Mouse (Mus musculus): ENCODE data around the gene Sucla2.
"Not testable (repeated sequence)": the region's sequence is repeated elsewhere in the genome, so short reads cannot be mapped to it uniquely, and the experiment has no call there.

The Sucla2 gene

DNA sequence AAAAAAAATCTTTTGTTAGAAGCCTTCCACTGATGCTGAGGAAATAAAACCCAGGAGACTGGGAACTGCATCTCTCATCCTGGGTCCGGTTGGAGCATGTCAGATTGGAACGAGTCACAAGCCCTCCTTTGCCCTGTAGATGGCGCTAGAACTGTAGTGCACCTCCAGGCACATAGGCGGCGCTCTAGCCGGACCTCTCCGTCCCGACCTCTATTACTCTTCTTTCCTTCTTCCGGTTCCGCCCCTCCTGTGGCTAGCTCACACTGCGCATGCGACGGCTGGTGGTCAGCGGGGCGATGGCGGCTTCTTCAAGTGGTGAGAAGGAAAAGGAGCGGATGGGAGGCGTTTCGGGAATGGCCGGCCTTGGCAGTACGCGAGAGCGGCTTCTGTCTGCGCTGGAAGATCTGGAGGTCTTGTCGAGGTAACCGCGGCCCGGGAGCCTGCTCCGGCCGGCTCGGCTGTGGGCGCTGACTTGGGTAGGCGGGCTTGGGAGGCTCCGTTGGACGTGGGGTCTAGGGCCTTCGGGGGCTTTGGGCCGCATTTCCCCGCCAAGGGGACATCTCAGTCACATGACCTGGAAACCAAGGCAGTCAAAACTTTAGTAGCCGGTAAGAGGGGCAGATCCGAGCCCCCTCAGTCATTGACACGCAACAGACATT lies 15.2 kb upstream of the Sucla2 start, which contains the start of gene Med4:
Med4 (plus strand) TSS at position 261 of the 659 bp plus-strand sequence.
- peak; percentile 96 for DNase-seq

DNA sequence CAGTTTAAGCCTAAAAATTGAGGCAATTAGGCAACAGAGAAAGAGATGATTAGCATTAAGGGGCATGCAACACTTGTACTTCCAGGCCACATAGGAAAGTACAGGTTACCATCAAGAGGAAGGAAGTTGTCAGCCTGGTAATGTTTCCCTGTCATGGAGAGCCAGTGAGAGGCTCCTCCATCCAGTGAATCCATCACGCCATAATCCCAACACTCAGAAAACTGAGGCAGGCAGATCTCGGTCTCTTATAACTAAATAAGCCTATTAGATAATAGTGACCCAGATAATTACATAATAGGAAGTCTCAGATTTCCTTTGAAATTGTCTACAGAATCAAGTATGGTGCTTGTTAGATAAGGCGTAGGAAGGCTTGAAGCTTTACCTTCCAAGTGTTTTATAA lies 983 bp upstream of the Sucla2 start:
- no peak for DNase-seq

DNA sequence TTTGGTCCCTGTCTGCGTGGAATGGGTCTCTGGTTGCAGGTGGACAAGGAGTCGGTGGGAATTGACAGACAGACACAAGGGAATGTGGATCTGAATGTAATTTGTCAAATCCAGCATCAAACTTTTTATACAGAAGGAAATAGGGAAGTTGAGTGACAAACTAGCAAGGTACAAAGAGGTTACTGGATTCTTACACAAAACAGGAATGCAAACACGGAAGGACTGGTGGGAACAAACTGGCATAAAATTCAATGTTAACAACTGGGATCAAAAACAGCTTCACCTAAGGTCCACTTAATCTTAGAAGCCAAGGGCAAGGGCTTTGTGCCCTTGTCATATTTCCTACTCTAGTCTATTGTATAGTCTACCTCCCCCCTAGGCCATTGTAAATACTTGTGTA lies 3.5 kb downstream of the Sucla2 start:
- not testable (repeated sequence) for DNase-seq

DNA sequence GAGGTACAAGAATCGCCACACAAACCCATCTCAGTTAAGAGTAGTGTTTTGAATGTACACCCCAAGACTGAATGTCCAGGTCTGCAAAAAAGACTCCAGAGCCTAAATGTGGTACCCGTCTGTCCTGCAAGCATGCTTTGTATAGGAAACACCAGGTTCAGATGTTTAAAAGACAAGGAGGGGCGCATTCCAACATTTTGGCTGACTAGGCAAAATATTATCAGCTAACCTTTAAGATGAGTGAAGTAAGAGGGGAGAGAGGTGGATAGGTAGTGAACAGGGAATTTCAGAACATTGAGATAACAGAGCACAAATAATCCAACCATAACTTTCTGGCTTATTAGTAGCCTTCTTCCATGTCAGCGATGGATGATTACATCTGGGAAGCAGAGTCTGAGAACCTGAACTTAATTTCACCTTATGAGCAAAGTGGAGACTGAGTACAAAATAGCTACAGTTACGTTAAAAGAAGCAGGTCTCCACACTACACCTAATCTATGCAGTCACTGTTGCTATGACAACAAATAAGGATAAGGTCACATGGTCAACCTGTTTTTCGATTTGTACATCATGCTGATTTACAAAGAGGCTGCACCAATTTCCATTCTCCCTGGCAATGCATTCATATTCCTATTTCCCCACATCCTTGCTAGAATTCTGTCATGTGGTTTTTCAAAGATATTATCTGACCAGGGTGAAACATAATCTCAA lies 8.8 kb downstream of the Sucla2 start:
- DNase-seq: no peak

DNA sequence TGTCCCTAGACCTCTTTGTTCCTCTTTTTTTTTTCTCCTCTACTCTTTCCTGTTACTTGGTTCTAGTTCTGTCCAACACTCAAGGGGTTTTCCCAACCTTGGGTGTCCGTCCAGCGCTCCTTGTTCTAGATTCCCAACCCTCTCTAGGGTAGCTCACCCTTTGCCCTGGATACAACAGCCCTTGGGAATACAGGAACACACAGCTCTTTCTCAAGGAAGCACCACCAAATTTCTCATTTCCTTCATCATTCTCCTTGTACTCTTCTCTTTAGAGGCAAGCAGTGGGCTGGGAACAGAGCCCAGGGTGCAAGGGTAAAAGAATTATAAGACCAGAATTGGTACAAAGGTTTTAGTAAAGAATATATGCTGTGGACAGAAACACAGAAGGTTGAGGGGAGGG lies 10.5 kb downstream of the Sucla2 start:
- no peak for DNase-seq

DNA sequence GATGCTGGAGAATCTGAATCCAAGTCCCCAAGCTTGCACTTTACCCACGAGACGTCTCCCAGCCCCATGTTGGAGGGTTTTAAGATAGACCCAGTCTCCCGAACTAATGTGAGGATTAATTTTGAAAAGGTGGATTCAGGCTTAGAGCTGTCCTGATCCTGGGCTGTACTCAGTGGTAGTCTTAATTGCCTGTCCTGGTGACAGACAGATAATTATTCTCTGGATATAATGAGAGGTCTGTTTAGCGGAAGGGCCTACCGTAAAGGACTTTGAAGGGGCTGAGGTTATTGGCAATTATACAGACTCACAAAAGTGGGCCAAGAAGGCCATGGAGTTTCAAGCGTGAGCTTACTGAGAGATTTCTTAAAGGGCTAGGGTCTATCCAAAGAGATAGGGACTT lies 18.7 kb downstream of the Sucla2 start:
- no peak for DNase-seq

DNA sequence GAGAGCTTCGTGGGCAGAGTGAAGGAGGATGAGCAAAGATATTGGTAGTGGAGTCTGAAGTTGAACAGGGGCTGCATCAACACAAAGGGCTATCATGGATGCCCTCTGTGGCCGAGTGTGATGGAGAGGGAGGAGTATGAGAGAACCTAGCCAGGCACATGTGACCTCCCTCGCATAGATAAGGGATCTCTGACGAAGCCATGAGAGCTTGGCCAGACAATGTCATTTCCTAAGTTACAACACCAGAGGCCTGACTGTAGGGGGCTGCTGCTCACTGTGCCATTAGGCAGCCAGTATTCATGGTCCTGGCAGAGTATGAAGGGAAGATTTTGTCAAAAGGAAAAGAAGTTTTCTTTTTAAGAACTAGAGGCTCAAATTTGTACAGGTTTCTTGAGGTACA lies 21.9 kb downstream of the Sucla2 start:
- no peak for DNase-seq

DNA sequence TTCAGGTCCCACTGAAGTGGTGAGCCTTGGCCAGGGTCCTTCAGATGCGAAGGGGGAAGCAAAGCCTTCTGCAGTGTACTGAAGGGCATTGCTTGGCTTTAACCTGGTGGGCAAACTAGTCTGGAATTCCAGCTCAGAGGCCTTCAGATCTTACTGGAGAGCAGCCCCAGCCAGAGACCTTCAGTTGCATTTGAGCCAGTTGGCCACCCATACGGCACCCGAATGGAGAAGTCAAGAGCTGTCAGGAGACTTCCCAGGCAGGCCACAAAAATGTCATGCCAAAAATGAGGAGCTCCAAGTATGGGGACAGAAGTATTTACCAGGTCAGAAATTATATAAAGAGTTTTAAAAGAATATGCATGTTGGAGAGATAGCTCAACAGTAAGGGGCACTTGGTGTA lies 22.9 kb downstream of the Sucla2 start, which contains the start of gene Nudt15:
Nudt15 (minus strand) TSS at position 192 of the 400 bp plus-strand sequence.
- no peak for DNase-seq

DNA sequence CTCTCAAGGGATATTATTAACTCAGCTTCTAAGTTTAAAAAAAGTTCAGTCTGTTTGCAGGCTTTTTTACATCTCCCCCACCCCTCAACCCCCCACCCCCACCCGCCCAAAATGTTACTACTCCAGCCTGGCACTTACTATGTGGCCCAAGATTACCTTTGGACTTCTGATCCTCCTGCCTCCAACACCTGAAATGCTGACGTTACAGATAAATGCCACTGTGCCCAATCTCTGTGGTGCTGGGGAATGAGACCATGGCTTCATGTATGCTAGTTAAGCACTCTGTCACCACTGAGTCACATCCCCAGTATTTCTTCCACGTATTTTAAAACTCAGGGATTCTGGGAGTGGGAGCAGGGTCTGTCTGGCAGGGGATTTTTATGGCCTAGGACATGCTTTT lies 25.2 kb downstream of the Sucla2 start:
- DNase-seq: peak; percentile 14

DNA sequence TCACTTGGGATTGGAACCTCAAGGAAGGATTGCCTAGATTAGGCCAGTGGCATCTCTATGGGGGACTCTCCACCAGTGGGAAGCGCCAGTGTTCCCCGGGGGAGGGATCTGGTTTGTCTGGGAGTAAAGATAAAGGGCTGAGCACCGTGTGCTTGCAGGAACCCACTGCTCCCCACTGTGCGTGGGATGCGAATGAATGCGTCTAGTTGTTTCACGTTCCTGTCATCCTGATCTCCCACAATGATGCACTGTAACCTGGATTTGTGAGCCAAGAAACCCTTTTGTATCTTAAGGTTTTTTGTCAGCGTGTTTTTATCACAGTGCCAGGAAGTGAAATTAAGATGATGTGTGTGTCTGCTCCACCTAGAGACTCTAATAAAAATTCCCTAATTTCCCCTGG lies 25.6 kb downstream of the Sucla2 start:
- no peak for DNase-seq

DNA sequence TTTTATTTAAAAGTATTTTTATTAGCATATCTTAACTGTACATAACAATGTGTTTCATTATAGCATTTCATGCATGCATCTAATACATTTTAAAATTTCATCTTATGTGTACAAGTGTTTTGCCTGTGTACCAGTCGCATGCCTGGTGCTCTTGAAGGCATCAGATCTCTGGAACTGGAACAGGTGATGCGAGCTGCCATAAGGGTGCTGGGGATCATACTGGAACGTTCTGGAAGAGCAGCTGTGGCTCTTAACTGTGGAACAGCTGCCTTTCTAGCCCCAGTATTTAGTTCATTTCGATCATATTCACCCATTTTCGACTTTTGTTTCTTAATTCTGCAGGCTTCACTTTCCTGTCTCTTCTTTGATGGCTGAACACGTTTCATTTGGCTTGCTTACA lies 26.0 kb downstream of the Sucla2 start:
- DNase-seq: no peak

DNA sequence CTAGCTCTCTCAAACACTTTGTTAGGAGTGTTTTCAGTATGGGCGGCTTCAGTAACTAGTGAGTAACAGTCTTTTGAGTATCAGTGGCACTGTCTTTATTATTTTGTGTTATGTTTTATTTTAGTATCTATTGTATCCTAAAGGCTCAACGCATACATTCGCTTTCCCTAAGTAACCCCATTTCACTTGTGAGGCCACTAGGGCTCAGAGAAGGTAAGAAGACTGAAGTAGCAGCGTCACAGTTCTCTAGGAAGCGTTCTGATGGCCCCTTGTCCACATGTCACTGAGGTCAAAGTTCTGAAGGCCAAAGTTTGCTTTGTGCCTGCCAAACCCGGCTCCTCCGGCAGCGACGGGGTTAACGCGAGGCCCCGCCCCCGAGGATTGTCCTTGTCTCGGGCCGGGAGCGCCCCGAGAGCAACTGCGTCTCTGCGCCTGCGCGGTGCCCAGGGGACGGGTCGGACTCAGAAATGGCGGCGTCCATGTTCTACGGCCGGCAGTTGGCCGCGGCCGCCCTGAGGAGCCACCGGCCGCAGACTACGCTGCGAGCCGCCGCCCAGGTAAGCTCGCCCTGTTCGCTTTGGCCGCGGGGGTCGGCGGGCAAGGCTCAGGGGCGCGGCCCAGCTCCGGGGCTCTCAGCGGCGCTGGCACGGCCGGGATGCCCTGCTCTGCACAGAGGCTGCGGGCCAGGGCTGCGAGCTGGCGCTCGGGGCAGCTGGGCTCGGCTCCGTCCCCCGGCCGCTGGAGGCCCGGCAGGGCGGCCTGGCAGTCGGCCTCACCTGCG lies 27.4 kb downstream of the Sucla2 start:
- peak; percentile 96 for DNase-seq

DNA sequence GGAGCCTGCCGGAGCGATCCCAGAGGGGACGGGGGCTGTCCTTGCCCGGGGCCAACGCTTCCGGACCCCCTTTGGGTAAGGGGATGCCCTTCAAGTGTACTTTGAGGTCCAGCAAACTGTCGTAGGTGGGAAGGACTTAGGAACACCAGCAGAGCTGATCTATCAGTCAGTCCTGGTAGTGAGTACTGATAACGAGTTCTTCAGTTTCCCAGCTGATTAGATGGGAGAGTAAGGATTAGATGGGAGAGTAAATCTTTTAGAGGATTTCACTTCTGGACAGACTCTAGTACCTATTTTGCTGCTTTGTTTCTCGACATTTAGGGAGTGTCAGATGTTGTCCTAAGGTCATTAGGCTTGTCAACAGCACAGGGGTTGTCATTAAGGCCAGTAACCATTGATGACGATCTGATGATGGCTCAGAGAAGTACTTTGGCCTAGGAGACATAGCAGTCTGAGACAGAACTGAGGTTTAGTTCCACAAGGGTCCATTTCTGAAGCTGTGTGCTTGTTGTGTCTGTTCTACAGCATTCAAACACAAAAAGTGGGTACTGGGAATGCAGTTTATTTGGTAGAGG lies 28.1 kb downstream of the Sucla2 start:
- no peak for DNase-seq

DNA sequence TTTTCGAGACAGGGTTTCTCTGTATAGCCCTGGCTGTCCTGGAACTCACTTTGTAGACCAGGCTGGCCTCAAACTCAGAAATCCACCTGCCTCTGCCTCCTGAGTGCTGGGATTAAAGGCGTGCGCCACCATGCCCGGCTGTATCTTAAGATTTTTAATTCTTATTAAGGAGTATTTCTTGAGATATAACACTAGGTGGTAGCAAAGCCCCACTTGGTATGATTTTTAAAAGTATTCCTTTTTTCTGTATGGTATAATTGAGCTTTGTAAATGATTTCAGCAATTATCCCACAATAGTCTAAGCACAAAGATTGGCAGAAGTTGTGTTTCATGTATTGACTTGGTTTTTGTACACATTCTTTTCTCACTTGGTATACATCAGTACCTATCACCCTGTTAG lies 44.7 kb downstream of the Sucla2 start:
- not testable (repeated sequence) for DNase-seq

DNA sequence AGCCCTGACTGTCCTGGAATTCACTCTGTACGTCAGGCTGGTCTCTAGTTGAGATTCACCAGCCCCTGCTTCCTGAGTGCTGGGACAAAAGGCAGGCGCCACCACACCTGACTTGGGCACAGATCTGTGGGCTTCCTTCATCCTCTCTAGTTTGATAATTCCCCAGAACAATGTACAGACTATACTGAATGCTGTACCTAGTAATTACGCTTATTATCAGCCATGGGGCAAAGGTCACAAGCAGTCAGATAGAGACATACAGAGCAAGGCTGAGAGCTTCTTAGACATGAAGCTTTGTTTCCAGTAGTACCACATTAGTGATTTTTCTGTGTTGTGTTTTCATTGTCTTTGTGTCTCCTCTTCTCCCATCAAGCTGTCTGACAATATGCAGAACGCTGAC lies 46.0 kb downstream of the Sucla2 start:
- no peak for DNase-seq

DNA sequence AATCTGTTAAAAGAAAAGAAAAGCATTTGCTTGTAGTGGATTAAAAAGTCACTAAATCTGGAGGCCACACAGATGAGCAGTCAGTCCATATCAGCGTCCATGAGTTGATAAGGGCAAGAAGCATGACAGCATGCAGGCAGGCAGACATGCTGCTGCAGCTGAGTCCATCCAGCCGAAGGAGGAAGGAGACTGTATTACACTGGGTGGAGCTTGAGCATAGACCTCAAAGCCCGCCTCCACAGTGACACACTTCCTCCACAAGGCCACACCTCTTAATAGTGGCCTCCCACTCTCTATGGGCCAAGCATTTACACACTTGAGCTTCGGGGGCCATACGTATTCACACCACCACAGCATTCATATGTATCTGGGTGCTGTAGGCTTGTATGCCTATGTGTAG lies 48.9 kb downstream of the Sucla2 start:
- no peak for DNase-seq

DNA sequence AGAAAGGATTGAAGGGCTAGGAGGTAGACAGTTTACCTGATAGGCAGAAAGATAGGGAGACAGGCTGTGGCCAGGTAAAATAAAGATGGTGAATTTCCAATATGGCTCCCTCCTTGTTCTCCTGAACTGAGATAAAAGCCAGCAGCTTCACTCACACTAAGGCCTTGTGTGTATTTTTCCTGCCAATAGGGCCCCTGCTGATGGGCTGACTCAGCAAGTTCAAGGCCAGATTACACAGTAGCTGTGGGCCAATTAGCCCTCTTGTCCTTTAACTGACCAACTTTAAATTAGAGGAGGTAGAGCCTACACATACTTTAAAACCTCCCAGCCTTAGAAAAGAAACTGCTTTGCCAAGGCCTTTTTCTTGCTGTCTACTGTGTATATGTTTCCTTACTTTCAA lies 51.2 kb downstream of the Sucla2 start:
- DNase-seq: no peak

DNA sequence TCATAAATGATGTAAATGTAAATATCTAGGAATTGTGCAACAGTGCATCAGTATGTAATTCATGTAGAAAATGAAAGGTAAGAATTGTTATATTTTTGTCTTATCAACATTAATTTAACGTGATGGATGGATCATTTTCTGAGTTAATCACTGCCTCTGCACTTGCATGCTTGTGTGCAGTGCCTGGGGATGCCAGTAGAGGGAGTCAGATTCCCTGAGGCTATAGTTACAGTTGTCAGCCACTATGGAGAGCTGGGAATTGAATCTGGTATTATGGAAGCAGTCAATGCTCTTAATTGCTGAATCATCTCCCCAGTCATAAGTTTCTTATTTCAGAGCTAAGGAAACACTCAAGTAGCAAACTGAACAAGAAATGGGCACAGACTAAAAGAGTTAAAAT lies 63.0 kb downstream of the Sucla2 start:
- no peak for DNase-seq

DNA sequence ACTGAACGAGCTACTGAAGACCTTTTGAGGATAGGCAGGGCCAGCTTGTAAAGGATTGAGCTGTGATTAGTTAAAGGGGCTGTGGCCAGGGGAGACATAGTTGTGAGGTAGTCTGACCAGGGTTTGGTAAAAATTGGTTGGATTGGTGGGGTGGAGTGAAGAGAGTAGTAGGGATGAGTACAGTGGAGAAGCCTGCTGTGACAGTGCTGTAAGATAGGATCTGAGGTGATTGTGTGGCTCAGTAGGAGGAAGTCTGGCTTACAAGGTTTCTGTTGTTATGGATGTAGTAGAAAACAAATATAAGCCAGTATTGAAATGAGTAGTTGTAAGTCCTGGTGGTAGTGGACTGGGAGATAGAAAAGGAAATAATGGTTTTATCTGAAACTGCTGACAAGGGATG lies 67.0 kb downstream of the Sucla2 start:
- no peak for DNase-seq

DNA sequence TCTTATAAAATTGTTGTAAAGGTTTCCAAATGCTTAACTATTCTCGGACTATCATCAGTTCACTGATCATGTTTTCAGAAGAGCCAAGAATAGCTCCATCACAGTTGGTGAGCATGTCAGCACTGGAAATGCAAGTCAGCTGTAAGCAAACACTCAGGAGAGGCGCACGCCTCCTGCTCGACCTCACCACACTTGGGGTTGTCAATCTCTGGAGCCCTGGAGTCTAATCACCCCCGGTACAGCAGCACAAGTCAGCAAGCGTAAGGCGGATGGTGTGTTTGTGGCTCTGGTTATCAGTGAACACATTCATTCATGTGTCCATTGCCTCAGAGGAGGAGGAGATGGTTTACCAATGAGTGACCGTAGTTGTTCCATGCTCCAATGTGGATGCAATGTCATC lies 74.6 kb downstream of the Sucla2 start:
- DNase-seq: no peak

DNA sequence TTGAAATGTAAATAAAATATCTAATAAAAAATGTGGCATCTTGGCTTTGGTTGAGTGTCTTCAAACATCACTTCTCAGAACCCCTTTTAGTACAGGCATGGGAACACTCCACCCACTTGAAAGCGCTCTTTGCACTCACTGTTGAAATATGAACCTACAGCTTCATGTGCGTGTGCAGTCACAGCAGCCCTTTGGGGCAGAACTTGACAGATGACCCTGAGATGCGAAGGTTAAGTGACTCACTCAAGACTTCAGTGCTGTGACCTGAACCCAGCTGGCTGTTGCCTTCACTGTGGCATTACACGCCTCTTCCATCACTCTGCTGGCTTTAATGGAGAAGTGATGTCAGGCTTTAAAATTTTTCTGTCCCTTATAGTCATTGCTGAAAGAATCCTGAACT lies 82.6 kb downstream of the Sucla2 start:
- no peak for DNase-seq

DNA sequence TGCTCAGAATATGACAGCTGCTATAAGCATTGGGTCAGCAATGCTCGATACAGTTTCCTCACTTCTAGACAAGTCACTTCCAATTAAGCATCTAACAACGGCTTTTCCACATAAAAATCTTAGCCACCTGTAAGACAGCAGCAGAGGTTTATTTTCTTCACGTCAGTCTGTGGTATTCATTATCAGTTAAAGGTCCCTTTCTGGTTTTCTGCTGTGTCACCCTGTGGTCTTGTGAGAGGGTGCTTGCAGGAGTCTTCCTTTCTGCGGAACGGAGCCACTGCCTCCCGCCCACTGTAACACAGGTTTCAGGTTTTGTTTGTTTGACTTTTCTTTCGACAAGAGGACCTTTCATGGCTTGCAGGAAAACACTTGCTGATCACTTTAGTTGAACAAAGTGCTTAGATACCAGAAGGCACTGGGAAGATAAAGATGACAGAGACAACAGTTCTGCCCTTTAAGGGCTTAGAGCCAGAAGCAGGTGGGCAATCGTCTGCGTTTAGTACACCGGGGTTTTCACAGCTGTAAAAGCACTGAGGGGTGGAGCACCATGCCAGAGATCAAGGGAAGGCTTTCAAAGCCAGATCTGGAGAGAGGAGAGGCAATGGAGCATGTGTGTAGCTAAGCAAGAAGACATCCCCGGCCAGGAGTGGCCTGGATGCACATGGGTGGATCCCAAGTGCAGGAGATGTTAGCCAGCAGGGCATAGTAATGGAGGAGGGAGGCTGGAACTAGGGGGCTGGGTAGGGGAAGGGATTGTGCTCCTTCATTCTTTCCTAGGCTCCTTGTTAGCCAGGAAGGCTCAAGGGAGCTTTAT lies 83.8 kb downstream of the Sucla2 start:
- DNase-seq: no peak

DNA sequence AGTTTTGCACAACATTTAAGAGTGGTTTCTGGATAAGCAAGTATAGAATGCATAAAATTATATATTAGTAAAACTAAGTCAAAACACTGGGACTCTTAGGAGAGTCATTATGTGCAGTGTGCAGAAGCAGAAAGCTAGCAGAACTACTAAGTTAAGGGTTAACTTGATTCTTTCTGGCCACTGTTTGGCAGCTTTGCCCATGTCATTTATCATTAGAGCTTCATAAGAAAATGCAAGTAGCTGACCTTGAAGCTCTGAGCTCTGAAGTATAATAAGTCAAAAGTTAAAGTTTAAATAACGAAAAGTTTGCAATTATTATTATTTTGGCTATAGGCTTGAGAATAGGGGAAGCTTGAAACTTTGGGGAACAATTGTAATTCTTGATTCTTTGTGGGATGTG lies 89.8 kb downstream of the Sucla2 start:
- DNase-seq: not testable (repeated sequence)

Measured in kidney, adult 18-20 months (tissue).